Comparison of ENCODE assay signal across 19 mouse cellular contexts in the genomic region with DNA sequence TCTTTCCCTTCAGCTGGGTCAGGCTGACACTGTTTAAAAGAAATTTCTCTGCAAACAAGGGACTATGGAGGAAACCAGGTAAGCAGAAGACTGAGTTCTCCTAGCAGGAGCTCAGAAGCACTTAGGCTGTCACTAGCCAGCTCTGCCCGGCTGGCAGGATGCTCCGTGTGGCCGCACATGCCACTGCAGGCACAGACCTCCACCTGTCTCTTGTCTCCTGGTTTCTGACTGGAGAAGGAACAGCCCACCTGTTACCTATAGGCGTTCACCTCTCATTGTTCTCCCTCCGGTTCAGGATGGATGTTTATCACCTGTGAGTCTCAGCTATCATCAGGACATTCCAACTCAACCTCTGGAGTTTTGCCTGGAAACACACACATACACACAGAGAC. TPM values are rescaled to one million over a fixed set of nuclear protein-coding genes. Genes with fewer than 3 reads are reported as not detected.
DNase-seq lines count a peak whose midpoint lies in the region; ATAC-seq and TF ChIP-seq lines count a peak whose summit lies in the region.
"Had no signal": no experiment of that assay in that cellular context is flagged by ENCODE, and none has a peak within 500 bp of the region (broad histone marks: within the 10 kb centered on the region; RNA-seq: fewer than 3 reads in every experiment).

No protein-coding gene starts in this region.

- H3K9ac ChIP-seq in lung, embryonic 14.5 days: no peak overlapping the region
- H3K9ac ChIP-seq: embryonic facial prominence, embryonic 13.5 days; forebrain, embryonic 12.5 days; heart, embryonic 12.5 days; hindbrain, embryonic 15.5 days had no signal

- no peaks in the 10 kb centered on the region for H3K36me3 ChIP-seq in heart, embryonic 10.5 days
- no peaks in the 10 kb centered on the region for H3K36me3 ChIP-seq in lung, embryonic 14.5 days (ENCODE audit: insufficient read depth)
- H3K36me3 ChIP-seq: embryonic facial prominence, embryonic 13.5 days; heart, embryonic 12.5 days; hindbrain, embryonic 10.5 days had no signal

- no peak for ATAC-seq in lung, embryonic 14.5 days (ENCODE audit: insufficient read depth)
- no peak for ATAC-seq in megakaryocyte, adult 5-6 weeks (ENCODE audit: poor library complexity, severe bottlenecking)
- ATAC-seq: inflammation-experienced regulatory T-cells, adult 6 months had no signal

- peak; percentile 12; the same call in 1 of the 2 replicates for TF ChIP-seq CTCF in lung, embryonic 14.5 days (IDR thresholded peaks at IDR 0.05; ENCODE audit: low read depth)

- peaks cover 43% of the 10 kb centered on the region for H3K4me1 ChIP-seq in heart, embryonic 10.5 days
- H3K4me1 ChIP-seq in lung, embryonic 14.5 days (ENCODE audit: insufficient read depth): 0 out of 2 replicates have a peak, but pooled peaks cover 3% of the 10 kb centered on the region

- no peak overlapping the region for H3K4me3 ChIP-seq in heart, embryonic 10.5 days
- no peak overlapping the region for H3K4me3 ChIP-seq in lung, embryonic 14.5 days (ENCODE audit: low read depth, low read length)
- H3K4me3 ChIP-seq: embryonic facial prominence, embryonic 13.5 days; forebrain, embryonic 12.5 days; heart, adult 2 months; heart, embryonic 12.5 days; hindbrain, embryonic 10.5 days; hindbrain, embryonic 15.5 days had no signal

- H3K4me2 ChIP-seq in lung, embryonic 14.5 days: no peak overlapping the region
- H3K4me2 ChIP-seq: embryonic facial prominence, embryonic 13.5 days; forebrain, embryonic 12.5 days; heart, embryonic 12.5 days; hindbrain, embryonic 15.5 days had no signal

- H3K9me3 ChIP-seq in heart, embryonic 10.5 days: no peaks in the 10 kb centered on the region
- no peaks in the 10 kb centered on the region for H3K9me3 ChIP-seq in lung, embryonic 14.5 days (ENCODE audit: low read depth, low read length)
- H3K9me3 ChIP-seq: embryonic facial prominence, embryonic 13.5 days; forebrain, embryonic 12.5 days; heart, embryonic 12.5 days; hindbrain, embryonic 10.5 days; hindbrain, embryonic 15.5 days had no signal

- WGBS in heart, embryonic 10.5 days: 50% methylated on average over 5 of the region's 5 CpGs
- 35% methylated on average over 5 of the region's 5 CpGs for WGBS in lung, embryonic 14.5 days

- DNase-seq in cerebellum, adult 9-10 months: peak; percentile 59
- no peak for DNase-seq in cerebellum, adult 9-11 months
- DNase-seq in heart, embryonic 10.5 days (ENCODE audit: low spot score): no peak
- DNase-seq in heart, adult 11 months: no peak
- DNase-seq in lung, embryonic 14.5 days: no peak
- DNase-seq in lung, postnatal 4 days: no peak
- DNase-seq: adrenal gland, adult 2 months; adrenal gland, postnatal 25 days; heart, adult 2 months; kidney, adult 18-20 months had no signal

- 0 out of 2 replicates have a peak overlapping the region, but pooled peaks have one; percentile 23 for H3K27ac ChIP-seq in heart, embryonic 10.5 days
- H3K27ac ChIP-seq in lung, embryonic 14.5 days (ENCODE audit: low read depth): no peak overlapping the region
- H3K27ac ChIP-seq: embryonic facial prominence, embryonic 13.5 days; forebrain, embryonic 12.5 days; heart, adult 2 months; hindbrain, embryonic 10.5 days; hindbrain, embryonic 15.5 days had no signal

- H3K27me3 ChIP-seq in heart, embryonic 10.5 days (ENCODE audit: insufficient read depth, poor library complexity, severe bottlenecking): peaks cover 81% of the 10 kb centered on the region
- peaks cover 58% of the 10 kb centered on the region for H3K27me3 ChIP-seq in lung, embryonic 14.5 days (ENCODE audit: insufficient read depth, low read length)
- H3K27me3 ChIP-seq: CH12.LX had no signal

RNA-seq across cellular contexts. Expression of gene Agap2, which starts 8.8 kb away (rescaled TPM):
- 0.50 TPM in 1 of 2 replicates, not detected in the other for polyA plus RNA-seq in heart, embryonic 10.5 days (2016; fragmentation: Nextera tagmentation; extraction: Ambion mirVana)
- polyA plus RNA-seq in lung, embryonic 14.5 days (2014; fragmentation: Nextera tagmentation; extraction: Ambion mirVana): 0.07 and 0.11 TPM in 2 replicates
- 4.1 and 8.3 TPM in 2 replicates for total RNA-seq in megakaryocyte, adult 5-6 weeks (2015)
- 32.5 and 35.4 TPM in 2 replicates for total RNA-seq in megakaryocyte, adult 5-6 weeks (2017)

RNA-seq across cellular contexts. Expression of gene Tspan31, which starts 13.8 kb away (rescaled TPM):
- polyA plus RNA-seq in heart, embryonic 10.5 days (2016; fragmentation: Nextera tagmentation; extraction: Ambion mirVana): 138 and 154 TPM in 2 replicates
- polyA plus RNA-seq in lung, embryonic 14.5 days (2014; fragmentation: Nextera tagmentation; extraction: Ambion mirVana): 120 and 130 TPM in 2 replicates
- 70.0 and 82.5 TPM in 2 replicates for total RNA-seq in megakaryocyte, adult 5-6 weeks (2015)
- 61.6 and 62.5 TPM in 2 replicates for total RNA-seq in megakaryocyte, adult 5-6 weeks (2017)

RNA-seq across cellular contexts. Expression of gene Cdk4, which starts 20.6 kb away (rescaled TPM):
- polyA plus RNA-seq in heart, embryonic 10.5 days (2016; fragmentation: Nextera tagmentation; extraction: Ambion mirVana): 1,495 and 2,024 TPM in 2 replicates
- 2,143 and 2,245 TPM in 2 replicates for polyA plus RNA-seq in lung, embryonic 14.5 days (2014; fragmentation: Nextera tagmentation; extraction: Ambion mirVana)
- total RNA-seq in megakaryocyte, adult 5-6 weeks (2015): 276 and 285 TPM in 2 replicates
- 174 and 258 TPM in 2 replicates for total RNA-seq in megakaryocyte, adult 5-6 weeks (2017)

RNA-seq across cellular contexts. Expression of gene March9, which starts 23.9 kb away (rescaled TPM):
- polyA plus RNA-seq in heart, embryonic 10.5 days (2016; fragmentation: Nextera tagmentation; extraction: Ambion mirVana): 0.15 and 0.24 TPM in 2 replicates
- polyA plus RNA-seq in lung, embryonic 14.5 days (2014; fragmentation: Nextera tagmentation; extraction: Ambion mirVana): 0.99 and 1.5 TPM in 2 replicates
- total RNA-seq in megakaryocyte, adult 5-6 weeks (2015): 0.04 TPM in 1 of 2 replicates, not detected in the other
- total RNA-seq in megakaryocyte, adult 5-6 weeks (2017): 0.22 and 0.37 TPM in 2 replicates

RNA-seq across cellular contexts. Expression of gene Cyp27b1, which starts 35.9 kb away (rescaled TPM):
- 0.09 TPM in 1 of 2 replicates, not detected in the other for polyA plus RNA-seq in heart, embryonic 10.5 days (2016; fragmentation: Nextera tagmentation; extraction: Ambion mirVana)
- 0.09 TPM in 1 of 2 replicates, not detected in the other for polyA plus RNA-seq in lung, embryonic 14.5 days (2014; fragmentation: Nextera tagmentation; extraction: Ambion mirVana)
- not detected in 2 replicates for total RNA-seq in megakaryocyte, adult 5-6 weeks (2015)
- total RNA-seq in megakaryocyte, adult 5-6 weeks (2017): not detected in 2 replicates
- total RNA-seq: gastrocnemius, adult 8-10 months had no signal
- polyA plus RNA-seq: inflammation-experienced regulatory T-cells, adult 6 months had no signal
